Mouse (Mus musculus) mesoderm, embryonic 11.5 days (tissue): ENCODE results near the gene Cym.

Experiments used
- DNase-seq: peaks from one replicate; pipeline ENCODE4 v3.0.0-alpha.2; 2012; ENCODE audit warnings: low read depth, low spot score

The Cym gene

GRCm38 (mm10) chr3:107162741-107163140, 58.8 kb downstream of the Cym start:
- no peak for DNase-seq
